Mouse (Mus musculus) forebrain, embryonic 14.5 days (tissue): ENCODE measurements around the gene Mboat2. TPM values are rescaled to one million over a fixed set of nuclear protein-coding genes. Genes with fewer than 3 reads are reported as not detected.
A peak's percentile ranks its signal among the peaks of the same experiment; 100 is the strongest.

Source experiments
- ATAC-seq: fragments of 200-750 bp; cut with Nextera tagmentation; 2 replicates; pipeline ENCODE4 v1.8.0; 2017; ENCODE audit warnings: mild to moderate bottlenecking, moderate library complexity
- DNase-seq: peaks from one replicate; pipeline ENCODE4 v3.0.0-alpha.2; 2015; ENCODE audit warnings: low spot score
- H3K27ac ChIP-seq: fragments of 300-500 bp; sonication (generic); 2 replicates; pipeline ENCODE4 v1.5.1; 2014; ENCODE audit warnings: low read depth, mild to moderate bottlenecking, control low read depth, low read length, moderate library complexity
- H3K27me3 ChIP-seq: fragments of 300-500 bp; sonication (generic); replicated peaks from 2 replicates; pipeline ENCODE4 v1.6.1; 2014; ENCODE audit warnings: low read length, control low read depth, mixed read lengths; ENCODE audit not compliant: control insufficient read depth, insufficient read depth
- H3K36me3 ChIP-seq: fragments of 300-500 bp; sonication (generic); 2 replicates; pipeline ENCODE4 v1.6.1; 2014; ENCODE audit warnings: low read length, control low read depth; ENCODE audit not compliant: control insufficient read depth, insufficient read depth
- H3K4me1 ChIP-seq: fragments of 300-500 bp; sonication (generic); 2 replicates; pipeline ENCODE4 v1.6.1; 2014; ENCODE audit warnings: antibody characterized with exemption, low read length, control low read depth; ENCODE audit not compliant: control insufficient read depth, insufficient read depth
- H3K4me2 ChIP-seq: fragments of 300-500 bp; sonication (generic); 2 replicates; pipeline ENCODE4 v1.6.1; 2014; ENCODE audit warnings: mild to moderate bottlenecking, control low read depth, low read length
- H3K4me3 ChIP-seq: fragments of 300-500 bp; sonication (generic); 2 replicates; pipeline ENCODE4 v1.5.1; 2014; ENCODE audit warnings: low read depth, low read length, control low read depth
- H3K9ac ChIP-seq: fragments of 300-500 bp; sonication (generic); 2 replicates; pipeline ENCODE4 v1.6.1; 2014; ENCODE audit warnings: mild to moderate bottlenecking, low read length, control low read depth, moderate library complexity
- H3K9me3 ChIP-seq: fragments of 300-500 bp; sonication (generic); replicated peaks from 2 replicates; pipeline ENCODE4 v1.6.1; 2016; ENCODE audit warnings: low read length, control low read depth, mixed read lengths; ENCODE audit not compliant: control insufficient read depth
- whole genome bisulfite sequencing: fragments of 180-500 bp; shearing (Covaris S2); extraction: QIAGEN DNeasy Blood & Tissue Kit; methylation state at CpG from one replicate; pipeline ENCODE4 v1.1.7; 2014; 5-methylcytosine and 5-hydroxymethylcytosine counted together
- polyA plus RNA-seq: library from polyadenylated mRNA; unstranded; fragments of >200 nt; fragmentation: Nextera tagmentation; extraction: Ambion mirVana; gene quantifications from 2 replicates; pipeline ENCODE4 v1.2.1, GENCODE M21; 2014

Gene Mboat2
- polyA plus RNA-seq, 1 experiment from 2014 or later: 68.4 TPM

GRCm38 (mm10) chr12:24870901-24871300 lies 40.2 kb downstream of the Mboat2 start:
- Histone ChIP-seq H3K4me1 (no peaks in the 10 kb centered on the region), H3K9me3 (no peaks in the 10 kb centered on the region), H3K27me3 (no peaks in the 10 kb centered on the region), H3K9ac (no peak overlapping the region), H3K4me3 (no peak overlapping the region), H3K27ac (no peak overlapping the region), H3K4me2 (no peak overlapping the region), H3K36me3 (no peaks in the 10 kb centered on the region)
- ATAC-seq (no peak), DNase-seq (no peak)
- WGBS: 61% methylated on average over 4 of the region's 4 CpGs

GRCm38 (mm10) chr12:24872264-24872663 lies 41.6 kb downstream of the Mboat2 start:
- no peaks in the 10 kb centered on the region for H3K36me3 ChIP-seq
- H3K9ac ChIP-seq: no peak overlapping the region
- no peaks in the 10 kb centered on the region for H3K27me3 ChIP-seq
- WGBS: 86% methylated on average over 8 of the region's 8 CpGs
- ATAC-seq (no peak), DNase-seq (no peak)
- H3K4me3 ChIP-seq: no peak overlapping the region
- H3K4me1 ChIP-seq: no peaks in the 10 kb centered on the region
- H3K9me3 ChIP-seq: no peaks in the 10 kb centered on the region
- H3K4me2 ChIP-seq: no peak overlapping the region
- 0 out of 2 replicates have a peak overlapping the region, but pooled peaks have one; percentile 14 for H3K27ac ChIP-seq

- DNase-seq: peak; percentile 16
- Histone ChIP-seq H3K9ac (no peak overlapping the region), H3K36me3 (no peaks in the 10 kb centered on the region), H3K27me3 (no peaks in the 10 kb centered on the region), H3K4me2 (no peak overlapping the region), H3K4me1 (no peaks in the 10 kb centered on the region), H3K4me3 (no peak overlapping the region), H3K27ac (no peak overlapping the region), H3K9me3 (no peaks in the 10 kb centered on the region)
- WGBS: 78% methylated on average over 10 of the region's 10 CpGs
- peak; percentile 63; the same call in 1 of the 2 replicates for ATAC-seq
These were observed 42.0 kb downstream of the Mboat2 start for GRCm38 (mm10) chr12:24872689-24873088.

GRCm38 (mm10) chr12:24875908-24876307 lies 45.2 kb downstream of the Mboat2 start:
- DNase-seq (no peak), ATAC-seq (no peak)
- H3K9ac ChIP-seq: no peak overlapping the region
- WGBS: 84% methylated on average over 1 of the region's 1 CpGs
- H3K4me2 ChIP-seq: no peak overlapping the region
- H3K9me3 ChIP-seq: no peaks in the 10 kb centered on the region
- no peaks in the 10 kb centered on the region for H3K27me3 ChIP-seq
- H3K27ac ChIP-seq: no peak overlapping the region
- H3K36me3 ChIP-seq: no peaks in the 10 kb centered on the region
- H3K4me3 ChIP-seq: no peak overlapping the region
- H3K4me1 ChIP-seq: 0 out of 2 replicates have a peak, but pooled peaks cover 4% of the 10 kb centered on the region

- DNase-seq: no peak
- Histone ChIP-seq H3K36me3 (peaks cover 3% of the 10 kb centered on the region; the same call in 1 of the 2 replicates), H3K4me2 (no peak overlapping the region), H3K27ac (no peak overlapping the region), H3K9ac (no peak overlapping the region), H3K27me3 (no peaks in the 10 kb centered on the region), H3K4me3 (no peak overlapping the region), H3K4me1 (0 out of 2 replicates have a peak, but pooled peaks cover 4% of the 10 kb centered on the region), H3K9me3 (no peaks in the 10 kb centered on the region)
- no peak for ATAC-seq
- WGBS: 73% methylated on average over 7 of the region's 7 CpGs
These were observed 46.6 kb downstream of the Mboat2 start for GRCm38 (mm10) chr12:24877231-24877630.

GRCm38 (mm10) chr12:24878090-24878489 lies 47.4 kb downstream of the Mboat2 start:
- H3K4me2 ChIP-seq: no peak overlapping the region
- WGBS: 90% methylated on average over 6 of the region's 6 CpGs
- no peak for DNase-seq
- H3K4me3 ChIP-seq: no peak overlapping the region
- no peak for ATAC-seq
- no peak overlapping the region for H3K9ac ChIP-seq
- 0 out of 2 replicates have a peak, but pooled peaks cover 4% of the 10 kb centered on the region for H3K4me1 ChIP-seq
- no peaks in the 10 kb centered on the region for H3K9me3 ChIP-seq
- no peak overlapping the region for H3K27ac ChIP-seq
- no peaks in the 10 kb centered on the region for H3K27me3 ChIP-seq
- H3K36me3 ChIP-seq: peaks cover 9% of the 10 kb centered on the region; the same call in 1 of the 2 replicates

- DNase-seq (no peak), ATAC-seq (no peak)
- Histone ChIP-seq H3K9ac (no peak overlapping the region), H3K27me3 (no peaks in the 10 kb centered on the region), H3K9me3 (no peaks in the 10 kb centered on the region), H3K4me1 (0 out of 2 replicates have a peak, but pooled peaks cover 4% of the 10 kb centered on the region), H3K27ac (no peak overlapping the region), H3K4me2 (no peak overlapping the region), H3K4me3 (no peak overlapping the region), H3K36me3 (peaks cover 16% of the 10 kb centered on the region)
- WGBS: 50% methylated on average over 5 of the region's 5 CpGs
These were observed 48.2 kb downstream of the Mboat2 start for GRCm38 (mm10) chr12:24878735-24879362.

- 86% methylated on average over 10 of the region's 10 CpGs for WGBS
- no peak for ATAC-seq
- Histone ChIP-seq H3K27ac (no peak overlapping the region), H3K36me3 (peaks cover 24% of the 10 kb centered on the region), H3K4me2 (no peak overlapping the region), H3K9ac (no peak overlapping the region), H3K27me3 (no peaks in the 10 kb centered on the region), H3K9me3 (no peaks in the 10 kb centered on the region), H3K4me3 (no peak overlapping the region), H3K4me1 (0 out of 2 replicates have a peak, but pooled peaks cover 4% of the 10 kb centered on the region)
- DNase-seq: no peak
These were observed 48.9 kb downstream of the Mboat2 start for GRCm38 (mm10) chr12:24879613-24880029.

GRCm38 (mm10) chr12:24883279-24883678 lies 52.6 kb downstream of the Mboat2 start:
- Histone ChIP-seq H3K27me3 (no peaks in the 10 kb centered on the region), H3K4me3 (no peak overlapping the region), H3K9me3 (no peaks in the 10 kb centered on the region), H3K4me2 (no peak overlapping the region), H3K27ac (no peak overlapping the region), H3K9ac (no peak overlapping the region), H3K36me3 (peaks cover 41% of the 10 kb centered on the region), H3K4me1 (0 out of 2 replicates have a peak, but pooled peaks cover 4% of the 10 kb centered on the region)
- no peak for ATAC-seq
- WGBS: 96% methylated on average over 3 of the region's 3 CpGs
- no peak for DNase-seq
